Mouse (Mus musculus): Measurements from ENCODE around the gene Sidt1. TPM values are rescaled to one million over a fixed set of nuclear protein-coding genes. Genes with fewer than 3 reads are reported as not detected.

Sidt1 gene
- polyA plus RNA-seq, 1 experiment: not detected

GRCm38 (mm10) chr16:44357571-44358268, 24.7 kb upstream of the Sidt1 start:
- H3K4me1 ChIP-seq (ENCODE audit: control insufficient read depth, insufficient read depth, low read length): peaks cover 2% of the 10 kb centered on the region
- H3K9me3 ChIP-seq (replicated peaks; ENCODE audit: control insufficient read depth, insufficient read depth, low read length, poor library complexity, severe bottlenecking): no peaks in the 10 kb centered on the region
- no peak overlapping the region for H3K27ac ChIP-seq (ENCODE audit: insufficient read depth, low read length)
- H3K9ac ChIP-seq (ENCODE audit: low read depth, poor library complexity, severe bottlenecking): no peak overlapping the region
- no peak overlapping the region for H3K4me3 ChIP-seq (ENCODE audit: low read depth, low read length)
- TF ChIP-seq CTCF (IDR thresholded peaks at IDR 0.05; ENCODE audit: low read depth, low read length) (no peak), EP300 (IDR thresholded peaks at IDR 0.05; ENCODE audit: insufficient read depth, low read depth, low read length) (peak; percentile 53; the same call in 1 of the 2 replicates), POLR2A (IDR thresholded peaks at IDR 0.05; ENCODE audit: insufficient read depth, low read length) (no peak)
- H3K27me3 ChIP-seq (ENCODE audit: control insufficient read depth, insufficient read depth, low read length, poor library complexity, severe bottlenecking): no peaks in the 10 kb centered on the region
- H3K36me3 ChIP-seq (ENCODE audit: control insufficient read depth, insufficient read depth, low read length, poor library complexity, severe bottlenecking): peaks cover 3% of the 10 kb centered on the region; the same call in 1 of the 2 replicates

DNA sequence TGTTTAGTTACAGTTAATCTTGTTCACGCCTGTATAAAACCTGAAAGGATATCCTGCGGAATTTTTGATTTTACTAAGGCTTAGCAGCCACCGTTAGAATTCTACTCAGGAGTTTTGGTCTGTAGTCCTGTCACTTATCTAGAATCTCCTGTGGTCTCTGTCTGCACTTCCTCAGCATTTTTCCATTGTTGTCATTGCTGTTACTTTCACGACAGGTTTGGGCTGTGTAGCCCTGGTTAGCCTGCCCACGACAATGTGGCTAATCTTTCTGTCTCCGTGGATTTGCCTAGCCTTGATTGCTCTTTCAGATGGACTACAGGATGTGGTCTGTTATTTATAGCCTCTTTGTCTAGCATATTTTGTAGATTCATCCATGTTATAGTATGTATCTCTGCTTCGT, 23.3 kb upstream of the Sidt1 start:
- H3K36me3 ChIP-seq (ENCODE audit: control insufficient read depth, insufficient read depth, low read length, poor library complexity, severe bottlenecking): no peaks in the 10 kb centered on the region; the same call in 1 of the 2 replicates
- no peaks in the 10 kb centered on the region for H3K27me3 ChIP-seq (ENCODE audit: control insufficient read depth, insufficient read depth, low read length, poor library complexity, severe bottlenecking)
- H3K4me3 ChIP-seq (ENCODE audit: low read depth, low read length): no peak overlapping the region
- TF ChIP-seq EP300 (IDR thresholded peaks at IDR 0.05; ENCODE audit: insufficient read depth, low read depth, low read length) (no peak), POLR2A (IDR thresholded peaks at IDR 0.05; ENCODE audit: insufficient read depth, low read length) (no peak), CTCF (IDR thresholded peaks at IDR 0.05; ENCODE audit: low read depth, low read length) (no peak)
- H3K9ac ChIP-seq (ENCODE audit: low read depth, poor library complexity, severe bottlenecking): no peak overlapping the region
- peaks cover 2% of the 10 kb centered on the region for H3K4me1 ChIP-seq (ENCODE audit: control insufficient read depth, insufficient read depth, low read length)
- no peaks in the 10 kb centered on the region for H3K9me3 ChIP-seq (replicated peaks; ENCODE audit: control insufficient read depth, insufficient read depth, low read length, poor library complexity, severe bottlenecking)
- no peak overlapping the region for H3K27ac ChIP-seq (ENCODE audit: insufficient read depth, low read length)

GRCm38 (mm10) chr16:44349801-44350397, 16.9 kb upstream of the Sidt1 start:
- Histone ChIP-seq H3K4me1 (ENCODE audit: control insufficient read depth, insufficient read depth, low read length) (no peaks in the 10 kb centered on the region), H3K9me3 (replicated peaks; ENCODE audit: control insufficient read depth, insufficient read depth, low read length, poor library complexity, severe bottlenecking) (no peaks in the 10 kb centered on the region)
- TF ChIP-seq CTCF (IDR thresholded peaks at IDR 0.05; ENCODE audit: low read depth, low read length) (no peak), EP300 (IDR thresholded peaks at IDR 0.05; ENCODE audit: insufficient read depth, low read depth, low read length) (no peak), POLR2A (IDR thresholded peaks at IDR 0.05; ENCODE audit: insufficient read depth, low read length) (no peak)

DNA sequence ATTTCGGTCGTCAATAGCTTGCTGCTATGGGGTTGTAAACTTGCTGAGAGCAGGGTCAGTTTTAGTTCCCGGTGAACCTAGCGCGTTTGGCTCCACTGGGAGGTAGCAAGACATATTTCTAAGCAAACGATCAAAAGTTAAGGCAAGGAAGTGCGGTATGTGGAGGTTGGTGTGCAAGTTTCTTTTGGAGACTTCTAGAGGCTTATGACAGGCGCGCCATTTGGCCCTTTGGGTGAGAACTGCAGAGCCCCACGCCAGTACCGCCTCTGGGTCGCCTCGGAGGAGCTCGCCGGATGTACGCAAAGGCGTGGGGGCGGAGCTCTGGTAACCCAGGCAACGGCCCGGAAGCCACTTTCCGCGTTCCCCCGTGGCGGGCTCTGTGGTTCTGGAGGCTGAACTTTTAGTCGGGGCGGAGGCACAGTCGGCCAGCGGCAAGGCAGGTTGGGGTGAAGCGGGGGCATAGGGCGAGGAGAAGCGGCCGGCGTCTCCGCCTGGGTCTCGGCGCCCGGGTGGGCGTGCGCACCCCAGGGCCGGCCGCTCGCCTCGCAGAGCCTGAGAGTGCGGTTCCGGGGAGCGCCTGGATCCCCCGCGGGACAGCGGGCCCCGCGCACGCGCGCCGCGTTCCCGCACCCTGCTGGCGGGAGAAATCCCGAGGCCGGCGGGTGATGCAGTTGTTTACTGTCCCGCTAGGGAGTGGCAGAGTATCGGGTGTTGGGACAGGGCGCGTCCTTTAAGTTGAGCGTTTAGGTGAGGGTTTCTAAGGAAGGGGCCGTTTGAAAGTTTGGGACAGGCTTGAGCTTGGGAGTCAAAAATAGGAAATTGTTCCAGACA, 14.3 kb upstream of the Sidt1 start, which contains the start of gene Spice1:
Spice1 (plus strand) TSS at position 51 of the 831 bp plus-strand sequence.
- no peaks in the 10 kb centered on the region for H3K9me3 ChIP-seq (replicated peaks; ENCODE audit: control insufficient read depth, insufficient read depth, low read length, poor library complexity, severe bottlenecking)
- H3K4me1 ChIP-seq (ENCODE audit: control insufficient read depth, insufficient read depth, low read length): no peaks in the 10 kb centered on the region
- peak within 1 kb of the TSS; percentile 12; the same call in 1 of the 2 replicates for H3K27ac ChIP-seq (ENCODE audit: insufficient read depth, low read length)
- H3K27me3 ChIP-seq (ENCODE audit: control insufficient read depth, insufficient read depth, low read length, poor library complexity, severe bottlenecking): no peaks in the 10 kb centered on the region
- peak within 1 kb of the TSS; percentile 75 for H3K9ac ChIP-seq (ENCODE audit: low read depth, poor library complexity, severe bottlenecking)
- H3K4me3 ChIP-seq (ENCODE audit: low read depth, low read length): peak within 1 kb of the TSS; percentile 68
- no peak for TF ChIP-seq EP300 (IDR thresholded peaks at IDR 0.05; ENCODE audit: insufficient read depth, low read depth, low read length)
- peak; percentile 29 for TF ChIP-seq POLR2A (IDR thresholded peaks at IDR 0.05; ENCODE audit: insufficient read depth, low read length)
- TF ChIP-seq CTCF (IDR thresholded peaks at IDR 0.05; ENCODE audit: low read depth, low read length): peak; percentile 2
- no peaks in the 10 kb centered on the region for H3K36me3 ChIP-seq (ENCODE audit: control insufficient read depth, insufficient read depth, low read length, poor library complexity, severe bottlenecking)

More at GRCm38 (mm10) chr16:44349801-44350397, 16.9 kb upstream of the Sidt1 start:
- no peak overlapping the region for H3K4me3 ChIP-seq (ENCODE audit: low read depth, low read length)
- no peaks in the 10 kb centered on the region for H3K27me3 ChIP-seq (ENCODE audit: control insufficient read depth, insufficient read depth, low read length, poor library complexity, severe bottlenecking)
- H3K27ac ChIP-seq (ENCODE audit: insufficient read depth, low read length): no peak overlapping the region
- no peak overlapping the region for H3K9ac ChIP-seq (ENCODE audit: low read depth, poor library complexity, severe bottlenecking)
- H3K36me3 ChIP-seq (ENCODE audit: control insufficient read depth, insufficient read depth, low read length, poor library complexity, severe bottlenecking): no peaks in the 10 kb centered on the region; the same call in 1 of the 2 replicates

GRCm38 (mm10) chr16:44337541-44337940, 4.5 kb upstream of the Sidt1 start:
- Histone ChIP-seq H3K9ac (ENCODE audit: low read depth, poor library complexity, severe bottlenecking) (no peak overlapping the region), H3K4me1 (ENCODE audit: control insufficient read depth, insufficient read depth, low read length) (no peaks in the 10 kb centered on the region), H3K27me3 (ENCODE audit: control insufficient read depth, insufficient read depth, low read length, poor library complexity, severe bottlenecking) (peaks cover 5% of the 10 kb centered on the region), H3K27ac (ENCODE audit: insufficient read depth, low read length) (no peak overlapping the region), H3K4me3 (ENCODE audit: low read depth, low read length) (no peak overlapping the region), H3K36me3 (ENCODE audit: control insufficient read depth, insufficient read depth, low read length, poor library complexity, severe bottlenecking) (no peaks in the 10 kb centered on the region), H3K9me3 (replicated peaks; ENCODE audit: control insufficient read depth, insufficient read depth, low read length, poor library complexity, severe bottlenecking) (peaks cover 11% of the 10 kb centered on the region)
- TF ChIP-seq EP300 (IDR thresholded peaks at IDR 0.05; ENCODE audit: insufficient read depth, low read depth, low read length) (no peak), CTCF (IDR thresholded peaks at IDR 0.05; ENCODE audit: low read depth, low read length) (no peak), POLR2A (IDR thresholded peaks at IDR 0.05; ENCODE audit: insufficient read depth, low read length) (no peak)
